Mouse (Mus musculus) thymus, postnatal 25 days (tissue): Measurements from ENCODE around the gene Mak.
A peak's percentile ranks its signal among the peaks of the same experiment; 100 is the strongest.
"Not testable (repeated sequence)": the region's sequence is repeated elsewhere in the genome, so short reads cannot be mapped to it uniquely, and the experiment has no call there.

ENCODE experiments used
- DNase-seq: peaks from one replicate; pipeline ENCODE4 v3.0.0; 2022

Mak gene

GRCm38 (mm10) chr13:41067618-41068017 is 11.9 kb downstream of the Mak start:
- DNase-seq = no peak

GRCm38 (mm10) chr13:41051965-41052364 is 27.5 kb downstream of the Mak start:
- DNase-seq = no peak

DNA sequence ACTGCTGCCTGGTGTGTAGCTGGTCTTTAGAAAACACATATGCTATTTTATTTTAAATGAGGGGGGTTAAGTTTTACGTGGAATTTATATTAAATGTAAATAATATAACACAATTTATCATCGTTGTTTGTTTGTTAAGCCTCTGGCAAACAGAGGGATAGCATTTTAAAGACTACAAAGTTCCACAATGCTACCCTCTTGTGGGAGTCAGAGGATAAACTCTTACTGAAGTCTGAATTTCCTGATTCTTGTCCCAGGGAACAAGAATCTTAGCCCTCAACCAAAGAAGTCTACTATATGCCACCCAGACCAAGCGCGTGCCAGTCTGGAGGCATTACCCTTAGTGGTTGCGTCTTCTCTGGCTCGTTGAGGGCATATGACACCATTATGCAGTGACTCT is 32.2 kb downstream of the Mak start:
- DNase-seq = no peak

GRCm38 (mm10) chr13:41045901-41046300 is 33.6 kb downstream of the Mak start:
- DNase-seq = no peak

- no peak for DNase-seq
These were observed 37.0 kb downstream of the Mak start for GRCm38 (mm10) chr13:41042511-41042910.

DNA sequence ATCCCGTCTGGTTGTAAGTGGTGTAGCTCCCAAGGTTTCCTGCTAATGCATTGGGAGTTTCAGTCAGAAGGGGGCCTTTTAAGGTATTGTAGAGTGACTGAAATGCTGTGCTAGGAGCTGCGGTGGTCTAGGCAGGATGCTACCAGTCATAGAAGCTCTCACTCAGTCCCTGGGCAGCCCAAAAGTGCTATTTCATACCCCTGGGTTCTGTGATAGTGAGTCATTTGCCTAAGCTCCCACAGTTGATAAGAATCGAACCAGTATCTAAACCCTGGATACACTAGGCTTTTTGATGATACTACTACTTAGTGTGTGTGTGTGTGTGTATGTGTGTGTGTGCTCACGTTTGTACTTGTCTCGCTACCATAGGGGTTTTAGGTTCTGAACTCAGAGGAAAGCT is 49.4 kb downstream of the Mak start:
- DNase-seq = no peak

GRCm38 (mm10) chr13:41022099-41022498 is 57.4 kb downstream of the Mak start:
- no peak for DNase-seq

- DNase-seq = no peak
These were observed 57.9 kb downstream of the Mak start for GRCm38 (mm10) chr13:41021607-41022006.

- no peak for DNase-seq
These were observed 59.0 kb downstream of the Mak start for GRCm38 (mm10) chr13:41020494-41020893.

- DNase-seq = no peak
These were observed 60.5 kb downstream of the Mak start for GRCm38 (mm10) chr13:41018756-41019591.

GRCm38 (mm10) chr13:41018236-41018635 is 61.3 kb downstream of the Mak start:
- no peak for DNase-seq

- DNase-seq = no peak
These were observed 61.7 kb downstream of the Mak start for GRCm38 (mm10) chr13:41017832-41018231.

GRCm38 (mm10) chr13:41016797-41017405 is 62.6 kb downstream of the Mak start:
- DNase-seq = no peak

GRCm38 (mm10) chr13:41015829-41016634 is 63.5 kb downstream of the Mak start, which contains the start of gene Tmem14c:
Gene Tmem14c, plus strand, starts transcription at chr13:41016292.
- peak; percentile 95 for DNase-seq

- DNase-seq = no peak
These were observed 70.6 kb downstream of the Mak start for GRCm38 (mm10) chr13:41008946-41009345.

- DNase-seq = no peak
These were observed 71.2 kb downstream of the Mak start for GRCm38 (mm10) chr13:41008271-41008670.

- DNase-seq = no peak
These were observed 73.3 kb downstream of the Mak start for GRCm38 (mm10) chr13:41006244-41006643.

- DNase-seq = no peak
These were observed 77.5 kb downstream of the Mak start for GRCm38 (mm10) chr13:41002001-41002400.

DNA sequence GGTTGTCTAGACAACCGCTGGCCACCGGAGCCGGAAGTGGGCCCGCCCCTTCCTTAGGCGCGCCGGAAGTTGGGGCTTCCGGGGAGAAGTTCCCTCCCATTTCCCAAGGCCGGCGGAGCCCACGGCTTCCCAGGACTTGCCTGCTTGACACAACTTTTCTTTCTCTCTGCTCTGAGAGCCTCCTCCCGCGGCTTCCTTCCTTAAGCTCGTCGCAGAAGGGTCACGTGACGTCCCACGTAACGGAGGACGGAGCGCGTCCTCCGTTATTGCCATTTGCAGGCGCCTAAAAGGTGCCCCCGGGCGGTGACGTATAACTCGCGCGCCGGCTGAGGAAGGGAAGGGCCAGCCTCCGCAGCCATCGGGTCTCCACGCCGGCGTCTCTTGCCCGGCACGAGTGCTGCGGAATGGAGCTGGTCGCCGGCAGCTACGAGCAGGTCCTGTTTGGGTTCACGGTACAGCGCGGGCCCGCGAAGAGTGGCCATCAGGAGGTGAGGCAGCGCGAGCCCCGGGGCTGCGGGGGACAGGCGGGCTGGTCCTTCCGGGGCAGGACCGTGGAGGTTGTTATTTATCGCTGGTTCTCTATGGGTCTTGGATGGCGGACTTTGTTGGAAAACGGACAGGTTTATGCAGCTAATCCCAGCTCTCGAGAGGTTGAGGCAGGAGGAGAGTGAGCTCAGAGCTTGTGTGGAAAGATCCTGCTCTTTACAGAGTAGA is 78.4 kb downstream of the Mak start, which contains the start of gene Pak1ip1:
Pak1ip1 (plus strand) TSS at position 98 of the 714 bp plus-strand sequence.
- peak; percentile 92 for DNase-seq

DNA sequence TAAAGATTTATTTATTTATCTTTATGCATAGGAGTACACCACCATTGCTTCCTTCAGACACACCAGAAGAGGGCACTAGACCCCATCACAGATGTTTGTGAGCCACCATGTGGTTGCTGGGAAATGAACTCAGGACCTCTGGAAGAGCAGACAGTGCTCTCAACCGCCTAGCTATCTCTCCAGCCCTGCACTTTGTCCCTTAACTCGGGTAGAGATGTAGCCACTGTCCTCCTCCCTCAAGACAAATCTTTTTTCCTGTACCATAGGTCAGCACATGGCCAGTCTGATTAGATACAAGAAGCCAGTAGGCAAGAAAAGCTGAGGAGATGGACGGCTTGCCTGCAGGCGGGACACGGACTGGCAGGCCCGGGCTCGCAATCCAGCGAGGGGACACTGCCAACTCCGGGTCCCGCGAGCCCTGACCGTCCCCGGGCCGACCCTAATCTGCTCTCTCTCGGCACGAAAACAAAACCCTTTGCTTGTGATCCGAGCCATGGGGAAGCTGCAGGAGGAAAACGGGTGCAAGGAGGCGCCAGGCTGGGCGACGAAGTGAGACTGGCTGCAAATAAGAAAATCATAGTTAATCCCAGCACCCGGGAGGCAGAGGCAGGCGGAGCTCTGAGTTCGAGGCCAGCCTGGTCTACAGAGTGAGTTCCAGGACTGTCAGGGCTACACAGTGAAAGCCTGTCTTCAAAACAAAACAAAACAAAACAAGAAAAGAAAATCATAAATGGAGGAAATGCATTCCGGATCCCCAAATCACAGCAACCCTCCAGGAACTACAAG is 79.2 kb downstream of the Mak start:
- peak; percentile 8 for DNase-seq

DNA sequence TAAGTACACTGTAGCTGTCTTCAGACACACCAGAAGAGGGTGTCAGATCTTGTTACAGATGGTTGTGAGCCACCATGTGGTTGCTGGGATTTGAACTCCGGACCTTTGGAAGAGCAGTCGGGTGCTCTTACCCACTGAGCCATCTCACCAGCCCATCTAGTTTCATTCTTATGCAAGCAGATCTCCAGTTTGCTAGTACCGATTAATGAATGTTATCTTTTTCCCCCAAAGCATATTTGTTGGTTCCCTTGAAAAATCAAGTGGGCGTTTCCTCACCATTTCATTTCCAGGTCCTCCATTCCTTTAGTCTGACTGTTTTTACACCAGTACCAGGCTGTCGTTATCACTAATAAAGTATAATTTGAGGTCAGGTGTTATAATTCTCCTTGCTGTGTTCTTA is 81.0 kb downstream of the Mak start:
- DNase-seq = not testable (repeated sequence)
